Mouse (Mus musculus) midbrain, embryonic 15.5 days (tissue): Measurements from ENCODE around the gene Tdgf1. TPM values are rescaled to one million over a fixed set of nuclear protein-coding genes. Genes with fewer than 3 reads are reported as not detected.

Experiments
- ATAC-seq: fragments of 200-750 bp; cut with Nextera tagmentation; replicated peaks from 2 replicates; pipeline ENCODE4 v1.8.0; 2017; ENCODE audit warnings: moderate TSS enrichment
- H3K27ac ChIP-seq: fragments of 300-500 bp; sonication (generic); 2 replicates; pipeline ENCODE4 v1.5.1; 2015; ENCODE audit warnings: mild to moderate bottlenecking, inconsistent platforms
- H3K27me3 ChIP-seq: fragments of 300-500 bp; sonication (generic); replicated peaks from 2 replicates; pipeline ENCODE4 v1.6.1; 2015; ENCODE audit warnings: inconsistent platforms
- H3K36me3 ChIP-seq: fragments of 300-500 bp; sonication (generic); replicated peaks from 2 replicates; pipeline ENCODE4 v1.6.1; 2015; ENCODE audit warnings: inconsistent platforms
- H3K4me1 ChIP-seq: fragments of 300-500 bp; sonication (generic); 2 replicates; pipeline ENCODE4 v1.6.1; 2015; ENCODE audit warnings: inconsistent platforms
- H3K4me2 ChIP-seq: fragments of 300-500 bp; sonication (generic); 2 replicates; pipeline ENCODE4 v1.6.1; 2015; ENCODE audit warnings: inconsistent platforms, mild to moderate bottlenecking, moderate library complexity
- H3K4me3 ChIP-seq: fragments of 300-500 bp; sonication (generic); 2 replicates; pipeline ENCODE4 v1.5.1; 2015; ENCODE audit warnings: mild to moderate bottlenecking, inconsistent platforms
- H3K9ac ChIP-seq: fragments of 300-500 bp; sonication (generic); 2 replicates; pipeline ENCODE4 v1.6.1; 2015; ENCODE audit warnings: mild to moderate bottlenecking, inconsistent platforms
- H3K9me3 ChIP-seq: fragments of 300-500 bp; sonication (generic); 2 replicates; pipeline ENCODE4 v1.6.1; 2016; ENCODE audit warnings: inconsistent platforms
- WGBS: fragments of 180-500 bp; shearing (Covaris S2); methylation state at CpG from one replicate; pipeline ENCODE4 v1.1.7; 2015; ENCODE audit warnings: mixed read lengths; 5-methylcytosine and 5-hydroxymethylcytosine counted together
- polyA plus RNA-seq: library from polyadenylated mRNA; unstranded; fragments of >200 nt; fragmentation: Nextera tagmentation; extraction: Ambion mirVana; gene quantifications from 2 replicates; pipeline ENCODE4 v1.2.1, GENCODE M21; 2015

Gene Tdgf1
- polyA plus RNA-seq, 1 experiment from 2014 or later, result not detected

GRCm38 (mm10) chr9:110965910-110966231, 19.9 kb upstream of the Tdgf1 start:
- H3K36me3 ChIP-seq, result no peaks in the 10 kb centered on the region
- H3K27ac ChIP-seq, result no peak overlapping the region
- H3K27me3 ChIP-seq, result no peaks in the 10 kb centered on the region
- H3K9ac ChIP-seq, result no peak overlapping the region
- H3K4me3 ChIP-seq, result no peak overlapping the region
- no peak for ATAC-seq
- H3K9me3 ChIP-seq, result no peaks in the 10 kb centered on the region
- H3K4me2 ChIP-seq, result no peak overlapping the region
- WGBS, result 76% methylated on average over 2 of the region's 2 CpGs
- H3K4me1 ChIP-seq, result no peaks in the 10 kb centered on the region

- no peak overlapping the region for H3K4me2 ChIP-seq
- H3K4me1 ChIP-seq, result no peaks in the 10 kb centered on the region
- H3K27ac ChIP-seq, result no peak overlapping the region
- no peaks in the 10 kb centered on the region for H3K36me3 ChIP-seq
- no peaks in the 10 kb centered on the region for H3K9me3 ChIP-seq
- no peak overlapping the region for H3K9ac ChIP-seq
- no peaks in the 10 kb centered on the region for H3K27me3 ChIP-seq
- ATAC-seq, result no peak
- WGBS, result 92% methylated on average over 22 of the region's 22 CpGs
- no peak overlapping the region for H3K4me3 ChIP-seq
Measured at GRCm38 (mm10) chr9:110965062-110965909, 19.3 kb upstream of the Tdgf1 start.

DNA sequence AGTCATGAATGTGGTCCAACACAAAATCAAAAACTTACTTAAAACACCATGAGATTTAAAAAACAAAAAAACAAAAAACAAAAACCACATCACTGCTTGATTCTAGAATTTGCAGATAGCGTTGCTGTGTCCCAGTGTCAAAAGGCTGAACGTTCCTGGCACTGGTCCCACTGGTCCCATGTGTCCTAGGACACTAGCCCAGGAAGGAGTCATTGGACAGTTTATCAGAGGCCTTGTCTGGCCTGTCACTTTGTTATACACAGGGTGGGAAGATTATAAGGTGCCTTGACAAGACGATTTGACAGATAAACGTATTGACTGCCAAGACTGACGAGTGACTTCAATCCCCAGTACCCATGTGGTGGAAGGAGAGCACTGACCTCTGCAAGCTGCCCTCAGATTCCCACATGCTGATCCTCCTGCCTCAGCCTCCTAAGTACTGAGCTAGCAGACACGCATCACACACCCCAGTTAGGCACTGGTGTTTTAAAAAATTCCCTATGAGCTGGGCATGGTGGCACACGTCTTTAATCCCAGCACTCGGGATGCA, 17.7 kb upstream of the Tdgf1 start:
- WGBS, result 90% methylated on average over 8 of the region's 8 CpGs
- no peak overlapping the region for H3K27ac ChIP-seq
- no peaks in the 10 kb centered on the region for H3K27me3 ChIP-seq

DNA sequence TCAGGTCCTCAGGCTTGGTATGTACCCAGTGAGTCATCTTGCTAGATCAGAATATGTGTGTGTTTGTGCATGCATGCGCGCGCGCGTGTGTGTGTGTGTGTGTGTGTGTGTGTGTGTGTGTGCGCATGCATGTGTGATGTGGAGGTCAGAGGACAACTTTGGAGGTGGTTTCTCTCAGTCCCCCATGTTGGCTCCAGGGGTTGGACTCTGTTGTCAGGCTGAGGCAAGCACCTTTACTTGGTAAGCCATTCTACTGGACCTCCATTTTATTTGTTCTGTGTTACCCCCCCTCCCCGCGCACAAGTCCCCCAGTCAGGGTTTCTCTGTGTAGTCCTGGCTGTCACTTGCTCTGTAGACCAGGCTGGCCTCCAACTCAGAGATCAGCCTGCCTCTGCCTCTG, 15.4 kb upstream of the Tdgf1 start:
- no peaks in the 10 kb centered on the region for H3K36me3 ChIP-seq
- no peaks in the 10 kb centered on the region for H3K4me1 ChIP-seq
- WGBS, result 97% methylated on average over 8 of the region's 8 CpGs
- H3K27ac ChIP-seq, result no peak overlapping the region
- no peaks in the 10 kb centered on the region for H3K27me3 ChIP-seq
- ATAC-seq, result no peak
- no peaks in the 10 kb centered on the region for H3K9me3 ChIP-seq
- H3K9ac ChIP-seq, result no peak overlapping the region
- no peak overlapping the region for H3K4me3 ChIP-seq
- no peak overlapping the region for H3K4me2 ChIP-seq

More for the DNA sequence above, 17.7 kb upstream of the Tdgf1 start:
- Histone ChIP-seq H3K4me3 (no peak overlapping the region), H3K9me3 (no peaks in the 10 kb centered on the region), H3K36me3 (no peaks in the 10 kb centered on the region), H3K4me1 (no peaks in the 10 kb centered on the region), H3K4me2 (no peak overlapping the region), H3K9ac (no peak overlapping the region)
- no peak for ATAC-seq

GRCm38 (mm10) chr9:110960230-110961149, 14.5 kb upstream of the Tdgf1 start:
- Histone ChIP-seq H3K27ac (no peak overlapping the region), H3K4me2 (no peak overlapping the region), H3K9me3 (no peaks in the 10 kb centered on the region), H3K27me3 (no peaks in the 10 kb centered on the region), H3K4me1 (no peaks in the 10 kb centered on the region), H3K9ac (no peak overlapping the region), H3K36me3 (no peaks in the 10 kb centered on the region), H3K4me3 (no peak overlapping the region)
- WGBS, result 87% methylated on average over 13 of the region's 13 CpGs
- no peak for ATAC-seq

DNA sequence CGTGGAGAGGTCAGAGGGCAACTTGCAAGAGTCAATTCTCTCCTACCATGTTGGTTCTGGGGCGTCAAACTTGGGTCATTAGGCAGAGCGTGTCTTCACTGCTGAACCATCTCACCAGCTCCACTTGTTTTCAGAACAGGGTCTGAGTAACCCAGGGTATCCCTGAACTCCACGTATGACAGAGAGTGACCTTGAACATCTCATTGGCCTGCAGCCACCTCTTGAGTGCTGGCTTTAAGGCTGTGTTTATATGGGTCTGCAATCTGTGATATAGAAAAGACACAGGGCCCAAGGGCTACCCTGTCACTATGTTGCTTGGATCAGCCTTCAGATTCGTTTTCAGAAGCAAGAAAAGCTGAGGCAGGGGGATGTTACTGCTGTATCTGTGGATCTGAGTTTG, 13.7 kb upstream of the Tdgf1 start:
- no peak overlapping the region for H3K4me2 ChIP-seq
- no peak for ATAC-seq
- no peak overlapping the region for H3K4me3 ChIP-seq
- no peaks in the 10 kb centered on the region for H3K36me3 ChIP-seq
- 0 out of 2 replicates have a peak, but pooled peaks cover 2% of the 10 kb centered on the region for H3K4me1 ChIP-seq
- H3K9ac ChIP-seq, result no peak overlapping the region
- H3K9me3 ChIP-seq, result no peaks in the 10 kb centered on the region
- WGBS, result 85% methylated on average over 5 of the region's 5 CpGs
- H3K27ac ChIP-seq, result no peak overlapping the region
- H3K27me3 ChIP-seq, result peaks cover 5% of the 10 kb centered on the region; the same call in 1 of the 2 replicates

GRCm38 (mm10) chr9:110955962-110956361, 10.0 kb upstream of the Tdgf1 start:
- Histone ChIP-seq H3K27ac (no peak overlapping the region), H3K9ac (no peak overlapping the region), H3K4me1 (peaks cover 12% of the 10 kb centered on the region; the same call in 1 of the 2 replicates), H3K27me3 (peaks cover 7% of the 10 kb centered on the region), H3K4me3 (no peak overlapping the region), H3K36me3 (no peaks in the 10 kb centered on the region), H3K9me3 (no peaks in the 10 kb centered on the region), H3K4me2 (no peak overlapping the region)
- ATAC-seq, result no peak
- 83% methylated on average over 6 of the region's 6 CpGs for WGBS

- no peaks in the 10 kb centered on the region for H3K9me3 ChIP-seq
- no peak for ATAC-seq
- H3K27ac ChIP-seq, result no peak overlapping the region
- WGBS, result 42% methylated on average over 2 of the region's 2 CpGs
- no peak overlapping the region for H3K9ac ChIP-seq
- no peaks in the 10 kb centered on the region for H3K36me3 ChIP-seq
- peak overlapping the region; percentile 79 for H3K4me2 ChIP-seq
- peaks cover 7% of the 10 kb centered on the region for H3K27me3 ChIP-seq
- peaks cover 12% of the 10 kb centered on the region; the same call in 1 of the 2 replicates for H3K4me1 ChIP-seq
- no peak overlapping the region for H3K4me3 ChIP-seq
Measured at GRCm38 (mm10) chr9:110954681-110955445, 8.9 kb upstream of the Tdgf1 start.

- Histone ChIP-seq H3K4me3 (peak overlapping the region; percentile 51), H3K4me2 (peak overlapping the region; percentile 79), H3K9ac (peak overlapping the region; percentile 47), H3K36me3 (no peaks in the 10 kb centered on the region), H3K9me3 (no peaks in the 10 kb centered on the region), H3K27ac (peak overlapping the region; percentile 75), H3K27me3 (peaks cover 7% of the 10 kb centered on the region), H3K4me1 (peaks cover 12% of the 10 kb centered on the region; the same call in 1 of the 2 replicates)
- peak; percentile 94 for ATAC-seq
- WGBS, result under 1% methylated on average over 44 of the region's 44 CpGs
Measured at GRCm38 (mm10) chr9:110953550-110954461, 7.8 kb upstream of the Tdgf1 start.

- Histone ChIP-seq H3K9ac (peak overlapping the region; percentile 47), H3K27me3 (peaks cover 7% of the 10 kb centered on the region), H3K4me3 (peak overlapping the region; percentile 51), H3K4me1 (peaks cover 12% of the 10 kb centered on the region; the same call in 1 of the 2 replicates), H3K27ac (peak overlapping the region; percentile 75), H3K9me3 (no peaks in the 10 kb centered on the region), H3K4me2 (peak overlapping the region; percentile 79), H3K36me3 (no peaks in the 10 kb centered on the region)
- WGBS, result 40% methylated on average over 5 of the region's 5 CpGs
- ATAC-seq, result no peak
Measured at GRCm38 (mm10) chr9:110952931-110953549, 7.1 kb upstream of the Tdgf1 start.
